Mouse (Mus musculus): ENCODE results near the gene Pcf11. TPM values are rescaled to one million over a fixed set of nuclear protein-coding genes. Genes with fewer than 3 reads are reported as not detected.

The Pcf11 gene
- 19.1 and 21.2 TPM in 2 replicates for polyA plus RNA-seq (2014; fragmentation: Nextera tagmentation; extraction: Ambion mirVana)

DNA sequence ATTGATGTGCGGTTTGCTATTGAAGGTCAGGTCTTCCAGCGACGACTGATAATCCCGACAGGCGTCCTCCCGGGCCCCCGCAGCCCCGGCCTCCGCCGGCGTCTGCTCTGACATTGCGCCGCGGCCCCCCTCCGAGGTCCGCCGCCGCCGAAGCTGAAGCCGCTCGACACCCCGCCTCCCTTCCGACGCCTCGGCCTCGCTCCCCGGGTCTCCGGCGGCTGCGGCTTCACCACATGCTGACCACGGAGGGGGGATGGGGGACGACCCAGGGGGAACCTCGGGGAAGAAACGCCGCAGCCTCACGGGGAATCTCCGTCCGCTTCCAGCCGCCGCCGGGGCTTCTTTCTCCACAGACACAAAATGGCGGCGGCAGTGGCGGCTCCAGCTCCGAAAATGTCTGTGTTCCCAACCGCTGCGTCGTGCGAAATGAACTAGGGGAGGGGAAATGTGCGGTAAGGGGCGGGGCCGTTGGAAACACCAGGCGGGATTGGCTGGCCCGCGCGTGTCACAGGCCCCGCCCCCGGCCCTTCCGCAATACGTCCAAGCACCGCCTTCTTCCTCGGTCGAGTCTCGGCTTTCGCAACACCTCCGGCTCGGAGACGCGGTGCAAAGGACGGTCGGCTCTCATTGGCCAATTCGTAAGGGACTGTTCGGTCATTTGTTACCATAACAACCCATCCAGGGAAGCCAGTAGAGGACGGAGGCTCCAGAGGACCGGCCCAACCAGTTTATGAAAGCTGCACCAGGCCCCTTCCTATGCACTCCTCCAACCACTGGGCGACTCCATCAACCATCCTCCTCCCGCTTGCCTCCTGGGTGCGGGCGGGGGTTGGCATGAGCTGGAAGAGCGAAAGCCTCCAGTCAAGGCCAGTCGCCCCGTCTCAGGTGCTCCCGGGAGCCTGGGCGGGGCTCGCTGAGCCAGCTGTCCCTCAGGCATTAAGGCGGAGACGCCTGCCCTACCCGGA is at the start of gene Pcf11:
Pcf11 (minus strand) TSS at position 428 of the 965 bp plus-strand sequence.
- Histone ChIP-seq H3K27ac (ENCODE audit: low read depth, low read length) (peak within 1 kb of the TSS; percentile 85), H3K9ac (ENCODE audit: low read length) (peak within 1 kb of the TSS; percentile 93), H3K9me3 (ENCODE audit: control insufficient read depth, low read length) (no peaks in the 10 kb centered on the region), H3K4me3 (ENCODE audit: low read depth, low read length) (peak within 1 kb of the TSS; percentile 84), H3K36me3 (ENCODE audit: control insufficient read depth, insufficient read depth, low read length) (no peaks in the 10 kb centered on the region), H3K4me1 (ENCODE audit: control insufficient read depth, insufficient read depth, low read length) (peaks cover 11% of the 10 kb centered on the region), H3K27me3 (ENCODE audit: control insufficient read depth, insufficient read depth, low read length) (no peaks in the 10 kb centered on the region; the same call in 1 of the 2 replicates), H3K4me2 (peak within 1 kb of the TSS; percentile 78)
- ATAC-seq (ENCODE audit: low FRiP score) = peak; percentile 98
- peak; percentile 99 for DNase-seq (ENCODE audit: low spot score, missing footprints)
- under 1% methylated on average over 88 of the region's 88 CpGs for WGBS

DNA sequence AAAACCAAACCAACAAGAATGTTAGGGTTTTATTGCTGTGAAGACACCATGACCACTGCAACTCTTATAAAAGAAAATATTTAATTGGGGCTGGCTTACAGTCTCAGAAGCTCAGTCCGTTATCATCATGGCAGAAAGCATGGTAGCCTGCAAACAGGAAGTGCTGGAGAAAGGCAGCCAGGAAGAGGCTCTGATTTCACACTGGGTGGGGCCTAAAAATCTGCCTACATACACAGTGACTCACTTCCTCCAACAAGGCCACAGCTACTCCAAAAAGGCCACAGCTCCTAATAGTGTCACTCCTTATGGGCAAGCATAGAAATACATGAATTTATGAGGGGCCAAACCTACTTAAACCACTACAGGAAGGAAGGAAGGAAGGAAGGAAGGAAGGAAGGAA is 45.3 kb upstream of the Pcf11 start:
- no peak for DNase-seq (ENCODE audit: low spot score, missing footprints)
- 90% methylated on average over 1 of the region's 1 CpGs for WGBS
- Histone ChIP-seq H3K4me3 (ENCODE audit: low read depth, low read length) (no peak overlapping the region), H3K36me3 (ENCODE audit: control insufficient read depth, insufficient read depth, low read length) (no peaks in the 10 kb centered on the region), H3K27ac (ENCODE audit: low read depth, low read length) (no peak overlapping the region), H3K4me1 (ENCODE audit: control insufficient read depth, insufficient read depth, low read length) (no peaks in the 10 kb centered on the region), H3K9me3 (ENCODE audit: control insufficient read depth, low read length) (no peaks in the 10 kb centered on the region), H3K4me2 (no peak overlapping the region), H3K9ac (ENCODE audit: low read length) (no peak overlapping the region), H3K27me3 (ENCODE audit: control insufficient read depth, insufficient read depth, low read length) (no peaks in the 10 kb centered on the region)
- ATAC-seq (ENCODE audit: low FRiP score) = no peak

DNA sequence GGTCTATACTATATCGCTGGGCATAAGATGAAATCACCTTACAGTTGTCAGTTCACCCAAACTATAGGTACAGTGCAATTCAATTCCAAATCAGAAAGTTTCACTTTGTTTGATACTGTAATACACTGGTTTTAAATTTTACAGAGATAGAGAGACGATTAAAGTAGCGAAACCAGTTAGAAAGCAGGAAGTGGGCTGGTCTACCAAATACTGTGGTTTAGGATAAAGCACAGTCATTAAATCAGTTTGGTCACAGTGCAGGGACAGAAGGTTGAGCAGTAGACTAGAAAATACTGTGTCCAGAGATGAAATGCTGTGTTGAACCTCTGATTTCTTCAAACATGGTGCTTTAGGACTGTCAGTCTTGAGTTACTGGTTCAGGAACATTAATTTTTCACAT is 41.9 kb upstream of the Pcf11 start:
- no peak overlapping the region for H3K9ac ChIP-seq (ENCODE audit: low read length)
- 85% methylated on average over 3 of the region's 3 CpGs for WGBS
- H3K36me3 ChIP-seq (ENCODE audit: control insufficient read depth, insufficient read depth, low read length) = no peaks in the 10 kb centered on the region
- DNase-seq (ENCODE audit: low spot score, missing footprints) = no peak
- H3K9me3 ChIP-seq (ENCODE audit: control insufficient read depth, low read length) = no peaks in the 10 kb centered on the region
- no peak overlapping the region for H3K4me2 ChIP-seq
- no peak overlapping the region for H3K4me3 ChIP-seq (ENCODE audit: low read depth, low read length)
- no peaks in the 10 kb centered on the region for H3K4me1 ChIP-seq (ENCODE audit: control insufficient read depth, insufficient read depth, low read length)
- no peaks in the 10 kb centered on the region for H3K27me3 ChIP-seq (ENCODE audit: control insufficient read depth, insufficient read depth, low read length)
- H3K27ac ChIP-seq (ENCODE audit: low read depth, low read length) = no peak overlapping the region
- no peak for ATAC-seq (ENCODE audit: low FRiP score)

DNA sequence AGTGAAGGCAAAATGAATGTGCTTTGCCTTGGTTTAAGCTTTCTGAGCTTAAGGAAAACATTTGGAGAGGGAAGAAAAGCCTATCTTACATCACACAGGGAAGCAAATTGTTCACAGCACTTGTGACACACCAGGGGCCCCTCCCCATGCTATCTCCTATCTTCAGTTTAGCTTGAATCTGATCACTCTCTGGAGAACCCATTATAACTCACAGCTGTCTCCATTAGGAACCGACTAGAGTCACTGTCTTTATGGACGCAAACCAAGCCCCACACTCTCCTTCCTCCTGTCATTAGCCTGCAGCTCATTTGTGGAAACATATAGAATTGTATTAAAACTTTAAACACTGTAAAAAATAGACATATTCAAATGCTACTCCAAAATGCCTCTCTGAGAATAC is 39.8 kb upstream of the Pcf11 start:
- Histone ChIP-seq H3K4me1 (ENCODE audit: control insufficient read depth, insufficient read depth, low read length) (no peaks in the 10 kb centered on the region), H3K9ac (ENCODE audit: low read length) (no peak overlapping the region), H3K36me3 (ENCODE audit: control insufficient read depth, insufficient read depth, low read length) (no peaks in the 10 kb centered on the region), H3K4me3 (ENCODE audit: low read depth, low read length) (no peak overlapping the region), H3K4me2 (no peak overlapping the region), H3K27me3 (ENCODE audit: control insufficient read depth, insufficient read depth, low read length) (no peaks in the 10 kb centered on the region), H3K9me3 (ENCODE audit: control insufficient read depth, low read length) (no peaks in the 10 kb centered on the region), H3K27ac (ENCODE audit: low read depth, low read length) (no peak overlapping the region)
- no peak for DNase-seq (ENCODE audit: low spot score, missing footprints)
- WGBS = 68% methylated on average over 2 of the region's 2 CpGs
- no peak for ATAC-seq (ENCODE audit: low FRiP score)

GRCm38 (mm10) chr7:92706711-92707110 is 37.0 kb upstream of the Pcf11 start:
- no peaks in the 10 kb centered on the region for H3K36me3 ChIP-seq (ENCODE audit: control insufficient read depth, insufficient read depth, low read length)
- no peaks in the 10 kb centered on the region for H3K27me3 ChIP-seq (ENCODE audit: control insufficient read depth, insufficient read depth, low read length)
- no peak overlapping the region for H3K27ac ChIP-seq (ENCODE audit: low read depth, low read length)
- H3K9ac ChIP-seq (ENCODE audit: low read length) = no peak overlapping the region
- no peaks in the 10 kb centered on the region for H3K4me1 ChIP-seq (ENCODE audit: control insufficient read depth, insufficient read depth, low read length)
- no peak for DNase-seq (ENCODE audit: low spot score, missing footprints)
- H3K4me3 ChIP-seq (ENCODE audit: low read depth, low read length) = no peak overlapping the region
- H3K9me3 ChIP-seq (ENCODE audit: control insufficient read depth, low read length) = no peaks in the 10 kb centered on the region
- H3K4me2 ChIP-seq = no peak overlapping the region
- no peak for ATAC-seq (ENCODE audit: low FRiP score)
- 82% methylated on average over 12 of the region's 12 CpGs for whole genome bisulfite sequencing

- Histone ChIP-seq H3K36me3 (ENCODE audit: control insufficient read depth, insufficient read depth, low read length) (no peaks in the 10 kb centered on the region), H3K9ac (ENCODE audit: low read length) (no peak overlapping the region), H3K4me2 (no peak overlapping the region), H3K27me3 (ENCODE audit: control insufficient read depth, insufficient read depth, low read length) (no peaks in the 10 kb centered on the region), H3K9me3 (ENCODE audit: control insufficient read depth, low read length) (no peaks in the 10 kb centered on the region), H3K4me1 (ENCODE audit: control insufficient read depth, insufficient read depth, low read length) (no peaks in the 10 kb centered on the region), H3K4me3 (ENCODE audit: low read depth, low read length) (no peak overlapping the region), H3K27ac (ENCODE audit: low read depth, low read length) (no peak overlapping the region)
- ATAC-seq (ENCODE audit: low FRiP score) (no peak), DNase-seq (ENCODE audit: low spot score, missing footprints) (no peak)
- WGBS = 77% methylated on average over 2 of the region's 2 CpGs
Observed at GRCm38 (mm10) chr7:92705534-92705933, 35.8 kb upstream of the Pcf11 start.

GRCm38 (mm10) chr7:92703661-92704060 is 33.9 kb upstream of the Pcf11 start:
- Histone ChIP-seq H3K4me3 (ENCODE audit: low read depth, low read length) (no peak overlapping the region), H3K4me2 (no peak overlapping the region), H3K27ac (ENCODE audit: low read depth, low read length) (no peak overlapping the region), H3K9me3 (ENCODE audit: control insufficient read depth, low read length) (no peaks in the 10 kb centered on the region), H3K4me1 (ENCODE audit: control insufficient read depth, insufficient read depth, low read length) (no peaks in the 10 kb centered on the region), H3K27me3 (ENCODE audit: control insufficient read depth, insufficient read depth, low read length) (no peaks in the 10 kb centered on the region), H3K9ac (ENCODE audit: low read length) (no peak overlapping the region), H3K36me3 (ENCODE audit: control insufficient read depth, insufficient read depth, low read length) (no peaks in the 10 kb centered on the region)
- DNase-seq (ENCODE audit: low spot score, missing footprints) (no peak), ATAC-seq (ENCODE audit: low FRiP score) (no peak)
- WGBS = 84% methylated on average over 1 of the region's 1 CpGs

DNA sequence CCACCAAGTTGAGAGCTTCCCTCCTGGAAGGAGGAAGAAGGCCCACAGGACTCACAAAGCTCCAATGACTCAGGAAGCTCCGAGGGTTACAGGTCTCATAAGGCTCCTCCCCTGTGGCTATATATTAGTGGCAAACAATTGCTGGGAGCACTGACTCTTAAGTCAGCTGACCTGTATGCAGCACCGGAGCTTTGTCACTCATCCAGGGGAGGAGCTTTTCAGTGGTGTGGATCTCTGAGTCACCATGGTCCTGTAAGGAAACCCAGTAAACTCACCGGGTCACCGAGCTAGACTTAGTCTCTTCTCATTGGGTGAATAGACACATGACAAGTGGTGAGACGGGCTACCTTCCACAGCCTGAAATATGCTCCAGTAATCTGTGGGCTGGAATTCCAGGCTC is 29.0 kb upstream of the Pcf11 start:
- WGBS = 84% methylated on average over 5 of the region's 5 CpGs
- Histone ChIP-seq H3K4me2 (no peak overlapping the region), H3K36me3 (ENCODE audit: control insufficient read depth, insufficient read depth, low read length) (no peaks in the 10 kb centered on the region), H3K27ac (ENCODE audit: low read depth, low read length) (no peak overlapping the region), H3K9ac (ENCODE audit: low read length) (no peak overlapping the region), H3K9me3 (ENCODE audit: control insufficient read depth, low read length) (no peaks in the 10 kb centered on the region), H3K4me1 (ENCODE audit: control insufficient read depth, insufficient read depth, low read length) (0 out of 2 replicates have a peak, but pooled peaks cover 2% of the 10 kb centered on the region), H3K4me3 (ENCODE audit: low read depth, low read length) (no peak overlapping the region), H3K27me3 (ENCODE audit: control insufficient read depth, insufficient read depth, low read length) (no peaks in the 10 kb centered on the region)
- ATAC-seq (ENCODE audit: low FRiP score) (no peak), DNase-seq (ENCODE audit: low spot score, missing footprints) (no peak)

GRCm38 (mm10) chr7:92696395-92696794 is 26.7 kb upstream of the Pcf11 start:
- DNase-seq (ENCODE audit: low spot score, missing footprints) (no peak), ATAC-seq (ENCODE audit: low FRiP score) (no peak)
- Histone ChIP-seq H3K36me3 (ENCODE audit: control insufficient read depth, insufficient read depth, low read length) (no peaks in the 10 kb centered on the region), H3K4me1 (ENCODE audit: control insufficient read depth, insufficient read depth, low read length) (0 out of 2 replicates have a peak, but pooled peaks cover 2% of the 10 kb centered on the region), H3K27ac (ENCODE audit: low read depth, low read length) (no peak overlapping the region), H3K9me3 (ENCODE audit: control insufficient read depth, low read length) (no peaks in the 10 kb centered on the region), H3K27me3 (ENCODE audit: control insufficient read depth, insufficient read depth, low read length) (no peaks in the 10 kb centered on the region), H3K4me3 (ENCODE audit: low read depth, low read length) (no peak overlapping the region), H3K9ac (ENCODE audit: low read length) (no peak overlapping the region), H3K4me2 (no peak overlapping the region)
- 54% methylated on average over 3 of the region's 3 CpGs for WGBS

All from midbrain, embryonic 11.5 days (tissue).